Mouse (Mus musculus) adrenal gland, postnatal 25 days (tissue): Measurements from ENCODE around the gene Cfap206. TPM values are rescaled to one million over a fixed set of nuclear protein-coding genes. Genes with fewer than 3 reads are reported as not detected.

Experiments
- DNase-seq: peaks from one replicate; pipeline ENCODE4 v3.0.0; 2021; ENCODE audit warnings: mixed read lengths
- total RNA-seq: library from RNA; stranded (reverse); gene quantifications from 2 replicates; pipeline ENCODE4 v1.2.3, GENCODE M21; 2021

Cfap206 gene
- total RNA-seq, 1 experiment from 2014 or later = not detected

GRCm38 (mm10) chr4:34673721-34674120 is 56.3 kb downstream of the Cfap206 start:
- DNase-seq = no peak

GRCm38 (mm10) chr4:34667923-34668322 is 62.1 kb downstream of the Cfap206 start:
- no peak for DNase-seq

- DNase-seq = no peak
These were observed 68.1 kb downstream of the Cfap206 start for GRCm38 (mm10) chr4:34661927-34662326.

GRCm38 (mm10) chr4:34661514-34661913 is 68.5 kb downstream of the Cfap206 start:
- no peak for DNase-seq

- DNase-seq = no peak
These were observed 71.0 kb downstream of the Cfap206 start for GRCm38 (mm10) chr4:34659012-34659411.

- no peak for DNase-seq
These were observed 73.9 kb downstream of the Cfap206 start for GRCm38 (mm10) chr4:34656101-34656500.

GRCm38 (mm10) chr4:34653179-34653578 is 76.8 kb downstream of the Cfap206 start:
- DNase-seq = no peak

- DNase-seq = no peak
These were observed 85.2 kb downstream of the Cfap206 start for GRCm38 (mm10) chr4:34644779-34645178.

- DNase-seq = no peak
These were observed 89.3 kb downstream of the Cfap206 start for GRCm38 (mm10) chr4:34640731-34641130.

- DNase-seq = no peak
These were observed 90.2 kb downstream of the Cfap206 start for GRCm38 (mm10) chr4:34639745-34640364.

Other genes starting within 250 kb of the Cfap206 start
- 70.2 and 79.2 TPM in 2 replicates for gene Akirin2, start 179.3 kb downstream of the Cfap206 start, total RNA-seq
- 67.7 and 70.0 TPM in 2 replicates for gene Orc3, start 115.3 kb downstream of the Cfap206 start, total RNA-seq
- gene Rars2, start 115.2 kb downstream of the Cfap206 start, total RNA-seq = 39.6 and 46.2 TPM in 2 replicates
- 45.4 and 46.1 TPM in 2 replicates for gene Slc35a1, start 42.8 kb downstream of the Cfap206 start, total RNA-seq
- gene Gm136, start 26.1 kb upstream of the Cfap206 start, total RNA-seq = not detected in 2 replicates
- gene Smim8, start 48.2 kb upstream of the Cfap206 start, total RNA-seq = 15.2 and 23.8 TPM in 2 replicates
- gene Zfp292, start 152.8 kb upstream of the Cfap206 start, total RNA-seq = 22.6 TPM in 2 replicates
- not detected in 2 replicates for gene Cga, start 163.6 kb upstream of the Cfap206 start, total RNA-seq